ENCODE assay signal across 29 mouse cellular contexts in the genomic region with DNA sequence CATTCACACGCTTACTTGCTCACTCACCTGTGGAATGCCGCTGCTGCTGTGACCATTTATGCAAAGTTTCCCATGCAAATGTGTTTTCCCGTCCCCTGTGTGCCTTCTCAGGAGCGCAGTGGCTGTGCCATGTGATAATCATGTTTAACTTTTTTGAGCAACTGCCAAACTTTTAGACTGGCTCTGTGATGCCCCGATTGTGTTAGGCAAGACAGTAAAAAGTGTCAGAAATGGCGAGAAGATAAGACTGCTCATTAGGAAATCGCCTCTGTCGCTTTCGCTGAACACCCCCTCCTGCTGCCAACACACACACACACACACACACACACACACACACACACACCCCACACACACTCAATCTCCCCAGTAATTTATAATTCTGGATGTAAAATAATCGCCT. TPM values are rescaled to one million over a fixed set of nuclear protein-coding genes. Genes with fewer than 3 reads are reported as not detected.
DNase-seq lines count a peak whose midpoint lies in the region; ATAC-seq lines count a peak whose summit lies in the region.
"Had no signal": no experiment of that assay in that cellular context is flagged by ENCODE, and none has a peak within 500 bp of the region (broad histone marks: within the 10 kb centered on the region; RNA-seq: fewer than 3 reads in every experiment).

No protein-coding gene starts in this region.

- no peak overlapping the region for H3K4me2 ChIP-seq in kidney, embryonic 16.5 days (replicated peaks; ENCODE audit: low read depth, low read length)
- H3K4me2 ChIP-seq: embryonic facial prominence, embryonic 13.5 days; forebrain, embryonic 12.5 days; forebrain, embryonic 15.5 days; heart, embryonic 13.5 days; hindbrain, embryonic 14.5 days had no signal

- no peaks in the 10 kb centered on the region for H3K9me3 ChIP-seq in kidney, embryonic 16.5 days (ENCODE audit: low read length)
- H3K9me3 ChIP-seq: embryonic facial prominence, embryonic 13.5 days; forebrain, embryonic 12.5 days; forebrain, embryonic 15.5 days; G1E; heart, embryonic 10.5 days; heart, embryonic 13.5 days had no signal

- H3K4me3 ChIP-seq in kidney, embryonic 16.5 days (ENCODE audit: low read length) = no peak overlapping the region
- H3K4me3 ChIP-seq: embryonic facial prominence, embryonic 13.5 days; erythroblast, embryonic 14.5 days; forebrain, embryonic 12.5 days; forebrain, embryonic 15.5 days; heart, adult 2 months; heart, embryonic 10.5 days; heart, embryonic 13.5 days had no signal

- H3K36me3 ChIP-seq in kidney, embryonic 16.5 days (ENCODE audit: insufficient read depth, low read length) = no peaks in the 10 kb centered on the region
- H3K36me3 ChIP-seq: forebrain, embryonic 12.5 days; forebrain, embryonic 15.5 days; G1E had no signal

- 69% methylated on average over 10 of the region's 10 CpGs for WGBS in kidney, embryonic 16.5 days

- no peaks in the 10 kb centered on the region for H3K27me3 ChIP-seq in kidney, embryonic 16.5 days (ENCODE audit: insufficient read depth, low read length)
- H3K27me3 ChIP-seq: embryonic facial prominence, embryonic 13.5 days; forebrain, embryonic 12.5 days; forebrain, embryonic 15.5 days; heart, embryonic 13.5 days had no signal

- H3K4me1 ChIP-seq in kidney, embryonic 16.5 days (ENCODE audit: insufficient read depth, low read length) = peaks cover 36% of the 10 kb centered on the region

- H3K27ac ChIP-seq in kidney, embryonic 16.5 days (ENCODE audit: low read length) = no peak overlapping the region
- H3K27ac ChIP-seq: embryonic facial prominence, embryonic 13.5 days; forebrain, embryonic 12.5 days; forebrain, embryonic 15.5 days; heart, adult 2 months; heart, embryonic 13.5 days; hindbrain, embryonic 14.5 days; hindbrain, postnatal 0 days had no signal

- no peak for ATAC-seq in kidney, embryonic 16.5 days (ENCODE audit: low FRiP score, low TSS enrichment)
- peak; percentile 82 for ATAC-seq in megakaryocyte progenitor cell, adult 5-6 weeks (replicated peaks; ENCODE audit: poor library complexity)
- ATAC-seq: activated CD4-positive, CD25-positive, alpha-beta regulatory T cell, adult 4 months; forebrain, embryonic 15.5 days; hindbrain, postnatal 0 days; inflammation-experienced regulatory T-cells, adult 6 months had no signal

- no peak overlapping the region for H3K9ac ChIP-seq in kidney, embryonic 16.5 days (replicated peaks; ENCODE audit: low read length)
- H3K9ac ChIP-seq: embryonic facial prominence, embryonic 13.5 days; forebrain, embryonic 12.5 days; forebrain, embryonic 15.5 days; hindbrain, embryonic 14.5 days had no signal

- peak; percentile 16 for DNase-seq in kidney, adult 9 months
- peak; percentile 29 for DNase-seq in R1 (ENCODE audit: low read depth, low spot score)
- DNase-seq in lung, adult 18-20 months = no peak
- DNase-seq in right cerebral cortex, postnatal 14 days = no peak
- DNase-seq: adrenal gland, postnatal 10 days; B cell, adult 2 months; cerebellum, adult 11 months; cerebellum, adult 2 months; cerebellum, adult 9-11 months; cerebellum, postnatal 25 days; gastrocnemius, postnatal 10 days; gastrocnemius, postnatal 36 days; heart, postnatal 14 days; heart, postnatal 4 days had no signal

RNA-seq across cellular contexts. Expression of a gene that starts 39.5 kb away (rescaled TPM):
- 50.1 and 68.9 TPM in 2 replicates for polyA plus RNA-seq in kidney, embryonic 16.5 days (2015; fragmentation: Nextera tagmentation; extraction: Ambion mirVana)
- 3.6 and 6.2 TPM in 2 replicates for total RNA-seq in megakaryocyte progenitor cell, adult 5-6 weeks (2015)
- total RNA-seq in megakaryocyte progenitor cell, adult 5-6 weeks (2017) = 0.37 and 0.71 TPM in 2 replicates
- total RNA-seq: CH12.LX had no signal

Comparison
In these comparisons a context has a peak if more than half of its experiments do, and no peak if none do; other contexts are left out.
1. DNase-seq: peak in kidney, adult 9 months (single experiment) and R1 (single experiment); none in lung, adult 18-20 months (0 of 2) and right cerebral cortex, postnatal 14 days (single experiment).